Mouse (Mus musculus): ENCODE measurements around the gene Fibcd1.

DNA sequence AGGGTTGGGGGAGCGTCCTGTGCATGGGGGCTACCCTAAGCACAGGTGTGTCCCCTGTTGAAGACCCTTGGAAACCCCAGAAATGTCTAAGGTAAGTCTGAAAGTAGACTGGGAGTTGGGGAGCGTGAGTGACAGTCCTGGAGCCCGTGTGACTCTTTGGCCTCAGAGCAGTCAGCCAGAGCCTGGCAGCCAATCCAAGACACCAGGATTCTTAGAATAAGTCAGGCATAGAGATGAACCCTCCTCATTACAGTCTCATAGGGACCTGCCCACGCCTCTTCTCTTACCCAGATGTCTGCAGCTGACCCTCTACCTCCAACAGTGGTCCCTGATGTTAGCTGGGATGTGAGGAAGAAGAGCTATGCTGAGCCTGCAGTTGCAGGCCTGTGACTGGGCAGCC, 19.5 kb upstream of the Fibcd1 start:
- TF ChIP-seq KAT2A (conservative IDR thresholded peaks at IDR 0.05; ENCODE audit: low read depth, low read length) (no peak), UBTF (IDR thresholded peaks at IDR 0.05; ENCODE audit: borderline replicate concordance, insufficient read depth, low read depth, low read length) (no peak), GATA1 (IDR thresholded peaks at IDR 0.05; ENCODE audit: low read depth, low read length) (no peak), GABPA (IDR thresholded peaks at IDR 0.05; ENCODE audit: low read depth, low read length) (no peak), POLR2AphosphoS2 (IDR thresholded peaks at IDR 0.05; ENCODE audit: low read length) (no peak), MAFK (IDR thresholded peaks at IDR 0.05; ENCODE audit: borderline replicate concordance, low read depth, low read length) (no peak), JUND (IDR thresholded peaks at IDR 0.05; ENCODE audit: low read depth, low read length) (no peak), CTCF (IDR thresholded peaks at IDR 0.05 in 2 of 3, conservative IDR thresholded peaks at IDR 0.05 in 1 of 3; ENCODE audit: control insufficient read depth in 1 of 3, insufficient read depth in 1 of 3, low read depth in 2 of 3, low read length in 3 of 3, poor library complexity in 1 of 3, severe bottlenecking in 1 of 3) (no peak), CHD1 (IDR thresholded peaks at IDR 0.05; ENCODE audit: low read depth, low read length) (no peak), RAD21 (IDR thresholded peaks at IDR 0.05; ENCODE audit: low read depth, low read length) (no peak), RCOR1 (IDR thresholded peaks at IDR 0.05; ENCODE audit: low read depth, low read length) (no peak), POLR2A (IDR thresholded peaks at IDR 0.05; ENCODE audit: control insufficient read depth in 1 of 2, insufficient read depth in 1 of 2, low read depth in 1 of 2, low read length in 2 of 2, poor library complexity in 1 of 2) (no peak), EP300 (IDR thresholded peaks at IDR 0.05; ENCODE audit: low read depth in 1 of 2, low read length in 2 of 2) (no peak)

Measured in MEL (cell line).